Mouse (Mus musculus) ES-E14 (cell line): ENCODE data around the gene Mc1r.

Source experiments
- CHD2 ChIP-seq: IDR thresholded peaks from 2 replicates; pipeline ENCODE4 v1.6.1; 2014; ENCODE audit warnings: mild to moderate bottlenecking, low read depth, low read length, inconsistent platforms
- MAFK ChIP-seq: IDR thresholded peaks from 2 replicates; pipeline ENCODE4 v1.6.1; 2014; ENCODE audit warnings: mild to moderate bottlenecking, low read depth, low read length, inconsistent platforms; ENCODE audit not compliant: insufficient read depth
- ZC3H11A ChIP-seq: IDR thresholded peaks from 2 replicates; pipeline ENCODE4 v1.6.1; 2012; ENCODE audit warnings: low read depth, mild to moderate bottlenecking, inconsistent platforms, low read length, borderline replicate concordance

DNA sequence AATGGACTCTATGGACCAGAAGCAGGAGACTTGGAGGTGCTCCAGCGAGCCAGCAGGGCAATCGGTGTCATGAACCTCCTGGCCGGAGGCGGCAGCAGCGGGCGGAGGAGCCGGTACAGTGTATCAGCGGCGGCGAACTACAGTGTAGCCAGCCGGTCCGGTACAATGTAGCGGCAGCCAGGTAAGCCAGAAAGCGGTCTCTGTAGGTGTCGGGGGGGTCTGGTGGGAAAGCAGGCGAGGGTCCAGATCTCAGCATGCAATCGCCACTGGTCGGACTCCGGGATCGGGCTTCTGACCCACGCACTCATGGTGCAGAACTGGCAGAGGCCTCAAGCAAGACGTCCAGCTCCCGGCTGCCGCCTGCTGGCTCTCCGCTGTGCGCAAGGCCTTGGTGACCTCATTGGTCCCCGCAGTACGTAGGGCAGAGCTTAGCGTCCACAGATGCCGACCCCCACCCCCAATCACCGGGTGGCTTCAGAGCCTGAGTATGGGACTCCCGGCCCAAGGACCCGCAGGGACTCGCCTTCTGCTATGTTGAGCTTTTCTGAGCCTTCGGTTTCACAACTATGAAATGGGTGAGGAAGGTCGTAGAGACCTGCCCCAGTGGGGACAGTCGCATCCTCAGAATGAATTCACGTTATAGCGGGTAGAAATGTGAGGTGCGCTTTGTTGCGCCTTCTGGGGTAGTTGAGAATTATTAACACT is 36.1 kb downstream of the Mc1r start:
- TF ChIP-seq MAFK: no peak
- TF ChIP-seq CHD2: no peak
- TF ChIP-seq ZC3H11A: no peak
